Mouse (Mus musculus): ENCODE measurements around the gene 5330417C22Rik.

- no peak for TF ChIP-seq POLR2A (IDR thresholded peaks at IDR 0.05; ENCODE audit: control insufficient read depth, low read depth, low read length)
- no peak for TF ChIP-seq CTCF (IDR thresholded peaks at IDR 0.05; ENCODE audit: control insufficient read depth, insufficient read depth, insufficient replicate concordance, low read depth, low read length)
These were observed 34.5 kb upstream of the 5330417C22Rik start for GRCm38 (mm10) chr3:108570813-108571212.
